ENCODE assay signal across 9 mouse cellular contexts in the genomic region with DNA sequence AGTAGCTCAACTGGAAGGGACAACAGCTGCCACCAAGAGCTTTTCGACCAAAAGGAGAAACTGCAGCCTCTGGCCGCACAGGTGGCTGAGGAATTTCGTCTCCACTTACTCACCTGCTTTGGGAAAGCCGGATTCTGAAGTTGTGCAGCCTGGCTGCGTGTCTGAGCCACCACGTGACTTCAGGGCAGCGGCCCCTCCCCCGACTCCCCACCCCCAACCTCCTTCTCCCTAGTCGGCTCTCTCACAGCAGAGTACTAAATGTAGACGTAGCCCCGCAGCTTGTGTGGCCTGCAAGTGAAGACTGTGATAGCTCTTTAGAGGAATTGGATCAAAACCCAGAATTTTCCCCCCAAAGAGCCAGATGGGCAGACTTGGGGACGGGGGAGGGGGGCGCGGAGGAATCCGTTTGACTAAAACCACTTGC. TPM values are rescaled to one million over a fixed set of nuclear protein-coding genes. Genes with fewer than 3 reads are reported as not detected.
DNase-seq lines count a peak whose midpoint lies in the region; ATAC-seq lines count a peak whose summit lies in the region.
"Had no signal": no experiment of that assay in that cellular context is flagged by ENCODE, and none has a peak within 500 bp of the region (broad histone marks: within the 10 kb centered on the region; RNA-seq: fewer than 3 reads in every experiment).

No protein-coding gene starts in this region.

- WGBS in heart, embryonic 10.5 days = under 1% methylated on average over 15 of the region's 15 CpGs
- WGBS in limb, embryonic 13.5 days = 2% methylated on average over 15 of the region's 15 CpGs
- WGBS in neural tube, embryonic 14.5 days = 3% methylated on average over 15 of the region's 15 CpGs

- peak overlapping the region; percentile 66; the same call in 1 of the 2 replicates for H3K9ac ChIP-seq in limb, embryonic 13.5 days
- H3K9ac ChIP-seq in neural tube, embryonic 14.5 days (replicated peaks; ENCODE audit: low read depth, low read length) = peak overlapping the region; percentile 77

- ATAC-seq in limb, embryonic 13.5 days (ENCODE audit: low FRiP score, low read depth) = no peak
- no peak for ATAC-seq in neural tube, embryonic 14.5 days (ENCODE audit: low read depth)

- peak overlapping the region; percentile 92 for H3K4me2 ChIP-seq in limb, embryonic 13.5 days (replicated peaks)
- peak overlapping the region; percentile 83 for H3K4me2 ChIP-seq in neural tube, embryonic 14.5 days (ENCODE audit: low read depth, low read length)

- H3K27me3 ChIP-seq in heart, embryonic 10.5 days (ENCODE audit: insufficient read depth, poor library complexity, severe bottlenecking) = peaks cover 40% of the 10 kb centered on the region
- H3K27me3 ChIP-seq in limb, embryonic 13.5 days = no peaks in the 10 kb centered on the region
- H3K27me3 ChIP-seq in neural tube, embryonic 14.5 days (ENCODE audit: control insufficient read depth, insufficient read depth, low read length) = no peaks in the 10 kb centered on the region

- H3K4me1 ChIP-seq in heart, embryonic 10.5 days = peaks cover 18% of the 10 kb centered on the region
- H3K4me1 ChIP-seq in limb, embryonic 13.5 days = peaks cover 41% of the 10 kb centered on the region
- peaks cover 30% of the 10 kb centered on the region; the same call in 1 of the 2 replicates for H3K4me1 ChIP-seq in neural tube, embryonic 14.5 days (ENCODE audit: control insufficient read depth, insufficient read depth, low read length)

- peak overlapping the region; percentile 66 for H3K4me3 ChIP-seq in heart, embryonic 10.5 days
- peak overlapping the region; percentile 90 for H3K4me3 ChIP-seq in limb, embryonic 13.5 days
- peak overlapping the region; percentile 55 for H3K4me3 ChIP-seq in neural tube, embryonic 14.5 days (ENCODE audit: low read depth, low read length)

- H3K27ac ChIP-seq in heart, embryonic 10.5 days = peak overlapping the region; percentile 83; the same call in 1 of the 2 replicates
- peak overlapping the region; percentile 99 for H3K27ac ChIP-seq in limb, embryonic 13.5 days
- peak overlapping the region; percentile 91 for H3K27ac ChIP-seq in neural tube, embryonic 14.5 days (ENCODE audit: low read depth, low read length)

- DNase-seq in heart, embryonic 10.5 days (ENCODE audit: low spot score) = no peak
- no peak for DNase-seq in heart, postnatal 4 days
- DNase-seq in forelimb bud, embryonic 11.5 days (ENCODE audit: low read depth, low spot score) = peak; percentile 64
- no peak for DNase-seq in thymus, postnatal 14 days
- no peak for DNase-seq in gastrocnemius, adult 18-20 months (ENCODE audit: low spot score)
- DNase-seq in natural killer cell, adult 2 months (ENCODE audit: low spot score in 2 of 2) = no peak
- DNase-seq: cerebellum, postnatal 10 days had no signal

- H3K9me3 ChIP-seq in heart, embryonic 10.5 days = no peaks in the 10 kb centered on the region; the same call in 1 of the 2 replicates
- H3K9me3 ChIP-seq in limb, embryonic 13.5 days = no peaks in the 10 kb centered on the region
- H3K9me3 ChIP-seq in neural tube, embryonic 14.5 days (ENCODE audit: control insufficient read depth, low read length) = no peaks in the 10 kb centered on the region

- no peaks in the 10 kb centered on the region for H3K36me3 ChIP-seq in heart, embryonic 10.5 days
- peaks cover 3% of the 10 kb centered on the region; the same call in 1 of the 2 replicates for H3K36me3 ChIP-seq in limb, embryonic 13.5 days
- H3K36me3 ChIP-seq in neural tube, embryonic 14.5 days (ENCODE audit: control insufficient read depth, insufficient read depth, low read length) = no peaks in the 10 kb centered on the region

RNA-seq across cellular contexts. Expression of gene Rgma, which starts 14.6 kb away (rescaled TPM):
- 3.4 and 6.9 TPM in 2 replicates for polyA plus RNA-seq in heart, embryonic 10.5 days (2016; fragmentation: Nextera tagmentation; extraction: Ambion mirVana)
- 10 to 100 TPM; 36.1 to 38.8 TPM for total RNA-seq in heart, postnatal 4 days (2021)
- polyA plus RNA-seq in limb, embryonic 13.5 days (2015; fragmentation: Nextera tagmentation; extraction: Ambion mirVana) = 25.3 and 25.6 TPM in 2 replicates
- polyA plus RNA-seq in neural tube, embryonic 14.5 days (2014; fragmentation: Nextera tagmentation; extraction: Ambion mirVana) = 46.6 and 58.4 TPM in 2 replicates
- total RNA-seq in gastrocnemius, adult 18-20 months (2021) = 10 to 100 TPM; 42.0 to 54.6 TPM
